Mouse (Mus musculus) E14TG2a.4 (cell line): Measurements from ENCODE around the gene Srcap.

ENCODE experiments used
- H3K27me3 ChIP-seq: 2 replicates; pipeline ENCODE4 v1.6.1; 2014; ENCODE audit warnings: low read length, control low read depth; ENCODE audit not compliant: insufficient read depth
- H3K36me3 ChIP-seq: 2 replicates; pipeline ENCODE4 v1.6.1; 2014; ENCODE audit warnings: low read length, control low read depth; ENCODE audit not compliant: insufficient read depth
- H3K4me1 ChIP-seq: replicated peaks from 2 replicates; pipeline ENCODE4 v1.6.1; 2014; ENCODE audit warnings: low read depth, low read length, control low read depth
- H3K4me3 ChIP-seq: replicated peaks from 2 replicates; pipeline ENCODE4 v1.5.1; 2014; ENCODE audit warnings: mild to moderate bottlenecking, low read length
- H3K9me3 ChIP-seq: 2 replicates; pipeline ENCODE4 v1.6.1; 2014; ENCODE audit warnings: low read length, control low read depth
- CTCF ChIP-seq: conservative IDR thresholded peaks from 2 replicates; pipeline ENCODE4 v1.5.1; 2014; ENCODE audit warnings: low read length
- NANOG ChIP-seq: IDR thresholded peaks from 2 replicates; pipeline ENCODE4 v1.6.1; 2014; ENCODE audit warnings: borderline replicate concordance, low read length, mixed read lengths
- POU5F1 ChIP-seq: IDR thresholded peaks from 2 replicates; pipeline ENCODE4 v1.6.1; 2014; ENCODE audit warnings: low read length, borderline replicate concordance

Srcap gene

DNA sequence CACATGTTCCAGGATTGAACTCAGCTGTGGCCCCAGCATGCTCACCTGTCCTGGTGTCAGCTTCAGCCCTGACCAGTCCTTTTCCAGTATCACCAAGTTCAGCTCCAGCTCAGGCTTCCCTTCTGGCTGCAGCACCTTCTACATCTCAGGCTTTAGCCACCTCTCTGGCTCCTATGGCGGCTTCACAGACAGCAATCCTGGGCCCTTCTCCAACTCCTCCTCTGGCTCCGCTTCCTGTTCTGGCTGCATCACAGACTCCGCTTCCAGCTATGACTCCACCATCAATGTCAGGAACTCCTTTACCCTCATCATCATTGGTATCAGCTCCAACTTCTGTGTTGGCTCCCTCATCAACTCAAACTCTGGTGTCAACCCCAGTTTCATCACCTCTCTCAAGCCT is 29.9 kb downstream of the Srcap start:
- H3K27me3 ChIP-seq = no peaks in the 10 kb centered on the region
- H3K4me1 ChIP-seq = 0 out of 2 replicates have a peak, but pooled peaks cover 5% of the 10 kb centered on the region
- TF ChIP-seq POU5F1 = no peak
- no peak for TF ChIP-seq NANOG
- TF ChIP-seq CTCF = no peak
- H3K36me3 ChIP-seq = peaks cover 100% of the 10 kb centered on the region
- no peaks in the 10 kb centered on the region for H3K9me3 ChIP-seq
- no peak overlapping the region for H3K4me3 ChIP-seq

DNA sequence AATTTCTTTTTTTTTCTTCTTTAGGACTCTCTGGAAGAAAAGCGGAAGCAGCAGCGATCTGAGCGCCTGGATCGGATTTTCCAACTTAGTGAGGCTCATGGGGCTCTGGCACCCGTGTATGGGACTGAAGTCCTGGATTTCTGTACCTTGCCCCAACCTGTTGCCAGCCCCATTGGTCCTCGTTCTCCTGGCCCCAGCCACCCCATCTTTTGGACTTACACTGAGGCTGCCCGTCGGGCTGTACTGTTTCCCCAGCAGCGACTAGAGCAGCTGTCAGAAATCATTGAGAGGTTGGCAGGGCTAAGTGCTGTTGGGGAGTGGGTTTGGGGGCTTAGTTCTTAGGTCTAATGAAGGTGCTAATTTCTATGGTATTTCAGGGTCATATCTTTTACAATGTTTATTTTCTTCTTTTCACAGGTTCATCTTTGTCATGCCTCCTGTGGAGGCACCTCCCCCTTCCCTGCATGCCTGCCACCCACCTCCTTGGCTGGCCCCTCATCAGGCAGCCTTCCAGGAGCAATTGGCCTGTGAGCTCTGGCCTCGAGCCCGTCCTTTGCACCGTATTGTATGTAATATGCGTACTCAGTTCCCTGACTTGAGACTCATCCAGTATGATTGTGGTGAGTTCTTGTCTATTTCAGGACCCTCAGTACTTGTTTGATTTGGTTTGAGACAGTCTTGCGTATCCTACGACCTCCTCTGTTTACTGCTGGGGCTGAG is 37.5 kb downstream of the Srcap start:
- H3K4me1 ChIP-seq = no peaks in the 10 kb centered on the region

DNA sequence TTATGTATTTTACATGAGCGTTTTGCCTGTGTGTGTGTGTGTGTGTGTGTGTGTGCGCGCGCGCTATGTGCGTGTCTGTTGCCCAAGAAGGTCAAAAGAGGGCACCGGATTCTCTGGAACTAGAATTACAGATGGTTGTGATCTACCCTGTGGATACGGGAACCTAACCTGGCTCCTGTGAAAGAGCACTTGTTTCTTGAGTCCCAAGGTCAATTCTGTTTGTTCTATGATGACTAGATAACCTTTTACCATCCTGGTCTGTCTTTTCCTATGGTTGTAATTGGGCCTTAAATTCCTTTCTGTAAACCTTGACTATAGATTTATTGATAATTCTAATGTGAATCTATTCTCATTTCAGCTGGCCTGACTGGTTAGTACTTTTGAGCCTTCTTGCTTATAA is 39.8 kb downstream of the Srcap start:
- Histone ChIP-seq H3K9me3 (no peaks in the 10 kb centered on the region), H3K36me3 (peaks cover 96% of the 10 kb centered on the region), H3K4me3 (no peak overlapping the region), H3K27me3 (no peaks in the 10 kb centered on the region), H3K4me1 (0 out of 2 replicates have a peak, but pooled peaks cover 3% of the 10 kb centered on the region)
- no peak for TF ChIP-seq POU5F1
- no peak for TF ChIP-seq CTCF
- TF ChIP-seq NANOG = no peak

More for the DNA sequence above, 37.5 kb downstream of the Srcap start:
- Histone ChIP-seq H3K27me3 (no peaks in the 10 kb centered on the region), H3K36me3 (peaks cover 96% of the 10 kb centered on the region), H3K9me3 (no peaks in the 10 kb centered on the region), H3K4me3 (no peak overlapping the region)
- TF ChIP-seq CTCF (no peak), NANOG (no peak), POU5F1 (no peak)

DNA sequence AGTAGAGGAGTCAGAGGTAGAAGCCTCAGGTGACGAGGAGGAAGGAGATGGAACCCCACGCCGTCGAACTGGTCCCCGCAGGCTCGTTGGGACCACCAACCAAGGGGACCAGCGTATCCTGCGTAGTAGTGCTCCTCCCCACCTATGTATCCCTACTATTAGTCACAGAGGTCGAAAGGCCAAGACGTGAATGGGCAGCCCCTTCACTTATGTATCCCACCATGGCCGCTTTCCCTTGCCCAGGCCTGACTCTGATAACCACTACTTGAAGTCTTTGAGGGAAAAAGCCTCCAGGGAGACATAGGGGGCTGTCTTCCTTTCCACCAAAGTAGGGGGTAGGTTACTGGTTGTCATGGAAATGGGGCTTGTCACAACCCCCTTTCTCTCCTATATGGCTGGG is 48.8 kb downstream of the Srcap start:
- no peaks in the 10 kb centered on the region for H3K9me3 ChIP-seq
- TF ChIP-seq NANOG (no peak), CTCF (no peak), POU5F1 (no peak)
- peak overlapping the region; percentile 54 for H3K4me3 ChIP-seq
- peaks cover 95% of the 10 kb centered on the region for H3K36me3 ChIP-seq
- no peaks in the 10 kb centered on the region for H3K27me3 ChIP-seq
- H3K4me1 ChIP-seq = peaks cover 41% of the 10 kb centered on the region

DNA sequence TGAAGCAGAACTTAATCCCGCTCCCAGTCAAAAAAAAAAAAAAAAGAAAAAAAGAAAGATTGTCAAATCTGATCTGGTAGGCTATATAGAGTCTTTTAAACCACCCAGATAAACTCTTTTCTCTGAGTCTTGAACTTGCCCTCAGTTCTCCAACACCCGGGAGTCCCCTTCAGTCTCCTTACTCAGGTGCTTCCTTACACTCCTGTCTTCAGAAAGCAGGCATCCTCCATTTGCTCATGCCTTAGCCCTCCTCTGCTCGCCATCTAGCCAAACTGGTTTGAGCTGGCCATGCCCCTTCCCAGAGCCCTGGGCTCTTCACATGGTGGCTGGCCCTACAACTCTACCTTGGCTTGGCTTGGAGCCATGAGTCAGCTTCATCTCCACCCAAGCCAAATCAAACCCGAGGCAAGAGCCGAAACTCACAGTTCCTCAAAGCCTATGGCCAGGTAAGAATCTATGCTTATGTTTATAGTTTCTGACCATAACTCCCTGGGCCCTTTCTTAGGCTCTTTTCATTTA is 49.6 kb downstream of the Srcap start, which contains the start of gene Tmem265:
Tmem265 (plus strand) TSS at position 51 of the 519 bp plus-strand sequence.
- Histone ChIP-seq H3K4me1 (peaks cover 41% of the 10 kb centered on the region), H3K9me3 (no peaks in the 10 kb centered on the region), H3K4me3 (peak within 1 kb of the TSS; percentile 54), H3K27me3 (no peaks in the 10 kb centered on the region), H3K36me3 (peaks cover 94% of the 10 kb centered on the region)
- TF ChIP-seq POU5F1 = no peak
- no peak for TF ChIP-seq CTCF
- TF ChIP-seq NANOG = no peak

DNA sequence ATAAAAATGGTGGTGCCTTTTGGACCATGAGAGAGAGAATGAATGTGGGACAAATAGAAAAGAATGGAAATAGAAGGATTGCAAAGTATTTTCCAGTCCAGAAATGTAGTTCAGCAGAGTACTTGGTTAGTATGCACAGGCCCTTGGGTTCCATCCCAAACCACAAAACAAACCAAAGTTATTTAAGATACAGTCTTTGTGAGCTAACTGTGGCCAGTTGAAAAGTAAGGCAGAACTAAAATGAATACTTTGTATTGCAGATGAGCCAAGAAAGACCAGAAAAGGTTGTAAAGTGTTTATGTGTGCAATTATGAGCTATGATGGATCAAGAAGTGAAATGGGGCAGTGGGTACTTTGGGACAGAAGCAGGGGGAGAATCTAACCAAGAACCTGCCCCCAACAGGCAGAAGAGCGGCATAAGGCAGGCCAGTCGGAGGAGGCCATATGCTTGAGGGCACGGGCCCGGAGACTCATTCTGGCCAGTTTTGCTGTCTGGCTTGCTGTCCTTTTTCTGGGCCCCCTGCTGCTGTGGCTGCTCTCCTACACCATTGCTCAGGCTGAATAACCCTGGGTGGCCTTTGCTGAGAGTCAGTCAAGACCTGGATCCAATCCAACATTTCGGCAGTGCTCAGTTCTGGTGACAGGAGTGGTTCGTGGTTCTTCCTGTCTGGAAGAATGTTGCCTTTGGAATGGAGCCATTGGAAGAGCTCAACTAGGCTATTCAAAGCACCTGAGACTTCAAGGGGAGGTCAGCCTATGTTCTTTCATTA is 52.8 kb downstream of the Srcap start:
- TF ChIP-seq NANOG (no peak), POU5F1 (no peak), CTCF (no peak)
- Histone ChIP-seq H3K9me3 (no peaks in the 10 kb centered on the region), H3K36me3 (peaks cover 83% of the 10 kb centered on the region), H3K4me1 (peaks cover 29% of the 10 kb centered on the region), H3K4me3 (no peak overlapping the region), H3K27me3 (no peaks in the 10 kb centered on the region)

DNA sequence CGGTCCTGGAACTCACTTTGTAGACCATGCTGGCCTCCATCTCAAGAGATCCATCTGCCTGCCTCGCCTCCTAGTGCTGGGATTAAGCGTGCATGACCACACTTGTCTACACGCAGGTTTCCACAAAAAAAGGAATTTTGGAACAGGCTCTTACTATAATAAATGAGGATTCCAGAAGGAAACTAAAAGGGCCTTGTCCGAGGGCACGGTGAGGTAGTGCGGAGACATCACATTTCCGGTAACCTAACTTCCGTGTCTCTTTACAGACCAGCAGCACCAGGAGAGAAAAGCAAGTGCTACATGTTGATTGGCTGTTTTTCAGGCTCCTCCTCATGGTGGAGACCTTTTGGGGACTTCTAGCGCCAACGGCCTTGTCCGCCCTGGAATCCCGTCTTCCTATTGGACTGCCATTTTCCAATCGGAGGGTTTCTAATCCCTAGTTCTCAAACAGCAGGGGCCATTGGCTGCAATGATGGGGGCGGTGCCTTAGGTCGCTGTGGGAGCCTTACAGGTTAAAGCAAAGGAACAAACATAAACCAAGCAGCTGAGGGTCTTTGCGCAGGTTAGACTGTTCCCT is 61.2 kb downstream of the Srcap start, which contains the start of gene Phkg2:
Phkg2 (plus strand) TSS at position 446 of the 577 bp plus-strand sequence.
- H3K4me1 ChIP-seq = peaks cover 40% of the 10 kb centered on the region
- TF ChIP-seq NANOG (no peak), CTCF (no peak), POU5F1 (no peak)
- no peaks in the 10 kb centered on the region for H3K9me3 ChIP-seq
- H3K4me3 ChIP-seq = peak within 1 kb of the TSS; percentile 92
- H3K27me3 ChIP-seq = no peaks in the 10 kb centered on the region
- peaks cover 40% of the 10 kb centered on the region for H3K36me3 ChIP-seq

DNA sequence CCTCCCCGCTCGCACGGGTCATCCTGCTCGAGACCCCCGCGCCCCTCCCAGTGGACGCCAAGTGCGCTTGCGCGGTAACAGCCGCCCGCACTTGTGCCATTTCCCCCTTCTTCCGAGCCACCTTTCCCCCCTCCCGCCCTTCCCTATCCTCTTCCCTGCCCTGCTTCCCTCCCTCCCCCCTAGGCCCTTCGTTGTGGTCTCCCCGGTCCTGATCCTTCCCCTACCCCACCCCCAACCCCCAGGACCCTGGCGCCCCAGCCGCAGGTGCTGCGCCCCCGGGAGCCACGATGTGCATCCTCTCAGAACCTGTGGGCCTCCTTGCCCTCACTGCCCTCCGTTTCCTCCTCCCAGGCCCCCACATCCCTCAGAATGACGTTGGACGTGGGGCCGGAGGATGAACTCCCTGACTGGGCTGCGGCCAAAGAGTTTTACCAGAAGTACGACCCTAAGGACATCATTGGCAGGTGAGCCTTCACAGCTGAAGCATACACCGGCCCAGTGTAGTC is 61.8 kb downstream of the Srcap start:
- Histone ChIP-seq H3K4me3 (peak overlapping the region; percentile 92), H3K27me3 (no peaks in the 10 kb centered on the region), H3K4me1 (peaks cover 40% of the 10 kb centered on the region), H3K9me3 (no peaks in the 10 kb centered on the region), H3K36me3 (peaks cover 46% of the 10 kb centered on the region)
- no peak for TF ChIP-seq NANOG
